Mouse (Mus musculus): Measurements from ENCODE around the gene Lrp10. TPM values are rescaled to one million over a fixed set of nuclear protein-coding genes. Genes with fewer than 3 reads are reported as not detected.
A peak's percentile ranks its signal among the peaks of the same experiment; 100 is the strongest.

Gene Lrp10
- total RNA-seq, 2 experiments from 2014 or later, result 40.3 to 42.2 TPM

GRCm38 (mm10) chr14:54472671-54473070 is 8.7 kb downstream of the Lrp10 start:
- no peak for DNase-seq (ENCODE audit: low spot score in 2 of 2)

- DNase-seq (ENCODE audit: low spot score in 2 of 2), result no peak
These were observed 10.8 kb downstream of the Lrp10 start for GRCm38 (mm10) chr14:54474744-54475143.

- DNase-seq (ENCODE audit: low spot score in 2 of 2), result peak; percentile 47 to 64
These were observed 12.3 kb downstream of the Lrp10 start, which contains the start of gene Rem2 for GRCm38 (mm10) chr14:54475941-54476844. TSS of gene Rem2 (plus strand) at chr14:54476100.

GRCm38 (mm10) chr14:54477172-54477909 is 13.4 kb downstream of the Lrp10 start:
- no peak for DNase-seq (ENCODE audit: low spot score in 2 of 2)

- no peak for DNase-seq (ENCODE audit: low spot score in 2 of 2)
These were observed 15.5 kb downstream of the Lrp10 start for GRCm38 (mm10) chr14:54479451-54479920.

- no peak for DNase-seq (ENCODE audit: low spot score in 2 of 2)
These were observed 16.7 kb downstream of the Lrp10 start for GRCm38 (mm10) chr14:54480673-54481072.

GRCm38 (mm10) chr14:54481402-54481801 is 17.5 kb downstream of the Lrp10 start:
- no peak for DNase-seq (ENCODE audit: low spot score in 2 of 2)

GRCm38 (mm10) chr14:54482498-54482897 is 18.6 kb downstream of the Lrp10 start:
- DNase-seq (ENCODE audit: low spot score in 2 of 2), result peak; percentile 44 to 46

GRCm38 (mm10) chr14:54485899-54486298 is 22.0 kb downstream of the Lrp10 start:
- no peak for DNase-seq (ENCODE audit: low spot score in 2 of 2)

- DNase-seq (ENCODE audit: low spot score in 2 of 2), result no peak
These were observed 23.8 kb downstream of the Lrp10 start for GRCm38 (mm10) chr14:54487732-54488131.

- DNase-seq (ENCODE audit: low spot score in 2 of 2), result no peak
These were observed 24.4 kb downstream of the Lrp10 start for GRCm38 (mm10) chr14:54488350-54488749.

GRCm38 (mm10) chr14:54492345-54493131 is 28.6 kb downstream of the Lrp10 start:
- DNase-seq (ENCODE audit: low spot score in 2 of 2), result no peak

- no peak for DNase-seq (ENCODE audit: low spot score in 2 of 2)
These were observed 29.3 kb downstream of the Lrp10 start for GRCm38 (mm10) chr14:54493236-54493635.

- peak; percentile 53 to 69 for DNase-seq (ENCODE audit: low spot score in 2 of 2)
These were observed 30.3 kb downstream of the Lrp10 start for GRCm38 (mm10) chr14:54494234-54494633.

GRCm38 (mm10) chr14:54496706-54497105 is 32.8 kb downstream of the Lrp10 start:
- DNase-seq (ENCODE audit: low spot score in 2 of 2), result no peak

GRCm38 (mm10) chr14:54499330-54499729 is 35.4 kb downstream of the Lrp10 start:
- DNase-seq (ENCODE audit: low spot score in 2 of 2), result no peak

GRCm38 (mm10) chr14:54501365-54501764 is 37.4 kb downstream of the Lrp10 start:
- no peak for DNase-seq (ENCODE audit: low spot score in 2 of 2)

- no peak for DNase-seq (ENCODE audit: low spot score in 2 of 2)
These were observed 39.2 kb downstream of the Lrp10 start for GRCm38 (mm10) chr14:54503092-54503491.

- DNase-seq (ENCODE audit: low spot score in 2 of 2), result no peak
These were observed 45.8 kb downstream of the Lrp10 start for GRCm38 (mm10) chr14:54509774-54510173.

- no peak for DNase-seq (ENCODE audit: low spot score in 2 of 2)
These were observed 52.9 kb downstream of the Lrp10 start for GRCm38 (mm10) chr14:54516710-54517310.

All from layer of hippocampus, postnatal 10 days (tissue).